Mouse (Mus musculus) adrenal gland, postnatal 25 days (tissue): ENCODE measurements around the gene Rad51b. TPM values are rescaled to one million over a fixed set of nuclear protein-coding genes. Genes with fewer than 3 reads are reported as not detected.

Experiments used
- DNase-seq: peaks from one replicate; pipeline ENCODE4 v3.0.0; 2021; ENCODE audit warnings: mixed read lengths
- total RNA-seq: library from RNA; stranded (reverse); gene quantifications from 2 replicates; pipeline ENCODE4 v1.2.3, GENCODE M21; 2021

The Rad51b gene
- total RNA-seq, 1 experiment from 2014 or later: 1.3 TPM

DNA sequence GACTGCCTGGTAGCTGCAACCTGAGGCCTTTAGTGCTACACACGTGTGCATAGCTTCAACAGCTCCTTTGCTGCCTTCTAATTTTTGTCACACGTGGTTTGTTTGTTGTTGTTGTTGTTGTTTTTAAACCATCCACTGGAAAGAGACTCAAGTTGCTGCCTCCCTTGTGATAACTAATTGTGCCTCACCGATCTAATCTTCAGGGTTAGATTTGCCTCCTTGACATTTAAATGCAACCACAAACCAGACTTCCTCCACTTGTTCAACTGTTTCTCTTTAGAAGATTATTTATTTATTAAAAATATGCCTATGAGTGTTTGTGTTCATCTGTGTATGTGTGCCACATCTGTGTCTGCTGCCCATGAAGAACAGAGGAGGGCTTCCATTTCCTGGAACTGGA, 84.4 kb downstream of the Rad51b start:
- no peak for DNase-seq

DNA sequence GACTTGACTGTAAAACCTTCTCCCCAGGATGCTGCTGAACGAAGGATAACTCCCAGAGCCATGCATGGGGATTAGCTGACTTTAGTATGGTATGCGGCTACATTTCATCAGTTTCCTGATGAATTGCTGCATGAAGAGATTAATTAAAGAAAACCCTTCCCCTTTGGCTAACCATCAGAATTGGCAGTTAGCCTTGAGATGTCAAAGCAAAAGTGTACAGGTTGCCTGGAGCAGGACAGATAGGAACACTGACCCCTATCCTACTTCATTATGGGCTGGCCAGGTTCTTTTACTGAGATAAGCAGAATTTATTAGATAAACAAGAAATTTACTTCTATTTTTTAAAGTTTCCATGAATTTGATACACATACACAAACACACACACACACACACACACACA, 85.3 kb downstream of the Rad51b start:
- DNase-seq: no peak

DNA sequence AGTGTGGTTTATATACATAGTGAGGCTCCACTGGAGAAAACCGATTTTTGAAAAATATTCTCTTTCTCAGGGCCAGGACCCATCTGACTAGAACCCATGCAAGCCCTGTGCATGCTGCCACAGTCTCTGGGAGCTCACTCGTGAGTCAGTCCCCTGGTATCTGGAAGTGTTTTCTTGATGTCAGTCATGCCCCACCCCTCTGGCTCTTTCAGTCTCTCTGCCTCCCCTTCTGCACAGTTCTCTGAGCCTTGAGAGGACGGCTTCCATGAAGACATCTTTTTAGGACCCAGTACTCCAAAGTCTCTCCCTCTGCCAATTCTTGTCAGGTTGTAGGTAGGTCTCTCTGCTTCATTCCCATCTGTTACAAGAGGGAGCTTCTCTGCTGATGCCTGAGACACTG, 86.5 kb downstream of the Rad51b start:
- peak; percentile 24 for DNase-seq

DNA sequence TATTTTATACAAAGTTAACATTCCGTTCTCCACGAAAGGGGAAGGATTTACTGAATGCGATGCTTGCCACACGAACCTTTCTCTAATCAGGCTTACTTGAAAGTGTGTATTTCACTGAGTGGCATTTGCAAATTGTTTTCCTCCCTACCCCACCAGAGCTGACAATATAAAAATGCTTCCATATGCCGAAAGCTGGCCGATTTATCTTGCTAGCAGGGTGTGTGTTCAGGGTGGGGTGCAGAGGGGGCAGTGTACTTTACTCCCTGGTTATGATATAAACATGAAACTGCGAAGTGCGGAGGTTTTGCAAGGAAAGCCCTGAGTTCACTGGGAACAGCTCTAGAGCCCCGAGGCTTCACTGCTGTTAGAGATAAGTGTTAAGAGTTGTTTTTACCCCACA, 87.7 kb downstream of the Rad51b start:
- no peak for DNase-seq

DNA sequence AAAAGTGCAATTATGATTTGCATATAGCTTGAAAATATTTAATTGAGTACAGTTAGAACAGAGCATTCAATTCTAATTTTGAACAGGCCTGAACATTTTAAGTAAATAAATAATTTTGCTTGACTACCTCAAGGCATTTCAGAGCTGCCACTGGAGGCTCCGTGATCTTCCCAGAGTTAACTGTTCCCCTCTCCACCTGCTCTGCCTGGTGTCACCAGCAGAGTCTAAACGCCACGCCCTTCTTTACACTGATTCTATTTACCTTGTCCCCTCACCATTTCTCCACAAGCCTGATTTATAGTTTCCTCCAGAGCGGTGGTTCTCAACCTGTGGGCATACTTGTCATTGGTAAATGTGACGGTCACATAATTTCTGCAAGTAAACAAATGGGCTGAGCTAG, 88.1 kb downstream of the Rad51b start:
- no peak for DNase-seq

DNA sequence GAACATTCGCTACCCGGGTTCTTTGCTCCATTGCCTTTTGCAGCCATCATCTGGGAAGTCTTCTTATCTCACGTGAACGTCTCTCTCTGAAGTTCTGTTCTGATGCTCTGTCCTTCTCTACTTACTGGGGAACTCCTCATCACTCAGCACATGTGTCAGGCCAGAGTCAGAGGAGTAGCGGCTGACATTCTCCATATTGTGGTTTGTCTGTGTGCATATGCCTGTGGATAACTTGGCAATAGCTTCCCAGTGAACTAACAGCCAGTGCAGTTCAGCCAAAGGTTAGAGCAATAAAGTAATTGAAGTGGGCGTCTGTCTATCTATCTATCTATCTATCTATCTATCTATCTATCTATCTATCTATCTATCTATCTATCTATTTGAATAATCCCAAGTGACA, 90.8 kb downstream of the Rad51b start:
- DNase-seq: no peak

DNA sequence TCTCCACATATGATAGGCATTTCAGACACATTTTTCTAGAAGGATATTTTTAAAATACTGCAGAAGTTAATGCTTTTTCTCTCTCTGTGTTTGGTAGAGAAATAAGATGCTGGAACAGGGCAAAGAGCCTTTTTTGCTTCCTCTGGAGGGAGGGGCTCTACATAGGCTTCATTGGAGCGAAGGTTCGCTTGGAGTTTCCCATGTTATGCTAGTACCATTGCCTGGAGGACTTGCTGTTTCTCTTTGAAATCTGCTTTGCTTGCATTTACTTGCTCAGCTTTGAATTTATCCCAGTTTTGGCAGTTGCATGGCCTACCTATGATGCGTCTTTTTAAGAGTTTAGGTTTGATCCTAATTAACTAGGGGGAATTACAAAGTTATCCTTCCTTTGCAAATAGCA, 92.2 kb downstream of the Rad51b start:
- no peak for DNase-seq

DNA sequence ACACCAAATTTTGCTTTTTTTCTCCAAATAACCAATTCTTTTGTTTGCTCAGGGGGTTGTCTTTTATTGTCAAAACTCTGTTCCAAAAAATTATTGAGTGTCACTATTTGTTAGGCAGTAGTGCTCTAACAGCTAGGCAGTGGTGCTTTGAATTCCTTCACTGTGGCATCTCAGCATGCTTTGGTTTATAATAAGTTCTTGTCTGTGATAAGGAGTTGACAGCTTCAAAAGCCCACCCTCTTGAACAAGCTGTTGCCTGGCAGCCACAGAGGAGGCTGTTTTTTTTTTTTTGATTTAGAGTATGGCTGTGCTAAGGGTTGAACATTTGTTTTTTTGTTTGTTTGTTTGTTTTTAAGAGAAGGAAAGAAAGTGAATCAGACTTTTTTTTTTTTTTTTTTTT, 92.9 kb downstream of the Rad51b start:
- DNase-seq: no peak

DNA sequence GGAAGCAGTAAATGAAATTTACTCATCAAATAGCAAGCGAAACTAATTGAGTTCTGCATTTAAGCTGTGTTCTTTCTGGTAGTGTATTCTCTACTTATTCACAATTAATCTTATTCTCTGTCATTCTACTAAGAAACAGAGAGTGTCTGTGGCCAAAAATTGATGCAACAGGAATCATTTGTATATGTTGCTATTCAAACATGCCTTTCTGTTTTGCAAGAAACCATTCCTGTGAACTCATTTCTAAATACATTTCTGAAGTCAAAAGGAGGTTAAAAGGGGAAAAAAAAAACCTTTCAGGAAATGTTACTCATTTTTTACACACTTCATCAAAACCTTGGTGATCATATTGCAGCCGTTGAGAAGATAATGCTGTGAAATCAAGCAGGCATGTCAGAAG, 96.6 kb downstream of the Rad51b start:
- no peak for DNase-seq

DNA sequence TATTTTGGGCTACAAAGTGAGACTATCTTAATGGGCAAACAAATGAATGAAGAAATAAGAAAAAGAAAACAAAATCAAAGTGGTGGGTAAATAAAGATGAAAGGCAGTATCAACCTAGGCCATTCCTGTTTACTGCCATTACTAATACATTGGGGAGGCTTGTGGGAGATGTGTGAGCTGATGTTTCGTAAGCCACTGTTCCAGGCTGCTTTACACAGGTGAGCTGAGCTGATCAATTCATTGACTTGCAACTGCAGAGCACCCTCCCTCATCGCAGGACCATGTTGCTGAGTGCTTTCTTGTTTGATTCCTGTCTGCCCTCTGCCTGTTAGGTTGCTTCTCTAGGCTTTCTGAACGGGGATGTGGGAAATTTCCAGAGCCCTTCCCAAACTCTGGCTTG, 106.9 kb downstream of the Rad51b start:
- DNase-seq: no peak

DNA sequence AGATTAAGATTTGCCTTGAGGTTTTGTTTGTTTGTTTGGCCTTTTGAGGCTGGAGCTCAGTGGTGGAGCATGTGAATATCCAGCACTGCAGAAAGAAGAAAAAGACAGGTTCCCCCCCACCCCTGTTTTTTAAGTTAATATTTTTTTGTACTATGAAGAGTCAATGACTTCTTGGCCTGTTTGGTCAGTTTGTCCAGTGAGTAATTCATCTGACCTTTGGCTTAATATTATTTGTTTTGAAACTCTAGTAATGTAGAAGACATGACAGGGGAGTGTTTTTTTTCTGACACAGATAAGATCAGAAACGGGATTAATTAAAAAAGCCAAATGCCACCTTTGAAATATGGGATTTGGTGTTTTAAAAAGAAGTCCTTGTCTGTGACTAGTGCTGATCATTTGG, 107.4 kb downstream of the Rad51b start:
- DNase-seq: no peak

DNA sequence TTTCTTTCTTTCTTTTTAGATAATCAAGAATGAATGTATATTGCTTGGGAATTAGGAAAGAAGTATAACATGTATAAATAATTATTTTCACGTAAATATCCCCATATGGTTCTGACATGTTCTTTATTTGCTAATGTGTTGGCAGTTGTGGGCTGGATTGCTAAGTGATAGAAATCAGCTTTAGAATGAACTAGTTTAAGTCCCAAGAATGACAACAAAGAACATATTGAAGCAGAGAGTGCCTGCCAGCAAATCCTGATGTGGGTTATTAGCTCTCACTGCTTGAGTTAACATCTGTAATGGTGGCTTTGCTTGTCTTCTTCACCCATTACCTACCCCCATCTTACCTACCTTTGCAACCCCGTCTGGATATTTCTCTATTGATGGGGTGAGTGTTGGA, 111.6 kb downstream of the Rad51b start:
- DNase-seq: no peak

DNA sequence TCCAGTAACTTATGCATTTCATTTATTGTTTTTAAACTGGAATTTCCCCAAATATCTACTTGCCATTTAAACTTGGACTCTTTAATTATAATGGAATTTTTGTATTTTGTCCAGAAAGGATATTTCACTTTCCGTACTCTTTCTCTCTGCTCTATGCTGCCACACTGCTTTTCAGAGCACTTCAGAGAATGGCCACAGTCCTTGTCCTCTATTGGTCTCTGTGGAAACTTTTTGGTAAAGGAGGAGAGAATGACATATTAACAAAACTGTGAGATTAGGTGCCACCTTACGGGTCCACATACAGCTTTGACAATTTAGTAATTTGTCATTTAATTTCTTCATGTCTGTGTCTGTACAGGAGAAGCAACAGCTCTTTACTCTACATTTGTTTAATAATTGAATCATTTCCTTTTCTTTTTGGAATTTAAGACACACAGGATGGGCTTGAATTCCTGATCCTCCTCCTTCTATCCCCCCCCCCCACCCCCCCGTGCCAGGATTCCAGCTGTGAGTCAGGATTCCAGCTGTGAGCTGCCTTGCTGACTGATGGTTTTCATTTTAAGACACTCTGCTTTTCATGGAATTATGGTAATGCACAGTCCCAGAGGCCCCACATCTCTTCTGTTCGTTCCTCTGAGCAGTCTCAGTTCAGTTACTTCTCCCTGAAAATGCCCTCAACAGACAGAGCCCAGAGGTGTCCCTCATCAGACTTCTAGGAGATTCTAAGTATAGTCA, 112.2 kb downstream of the Rad51b start:
- DNase-seq: no peak

DNA sequence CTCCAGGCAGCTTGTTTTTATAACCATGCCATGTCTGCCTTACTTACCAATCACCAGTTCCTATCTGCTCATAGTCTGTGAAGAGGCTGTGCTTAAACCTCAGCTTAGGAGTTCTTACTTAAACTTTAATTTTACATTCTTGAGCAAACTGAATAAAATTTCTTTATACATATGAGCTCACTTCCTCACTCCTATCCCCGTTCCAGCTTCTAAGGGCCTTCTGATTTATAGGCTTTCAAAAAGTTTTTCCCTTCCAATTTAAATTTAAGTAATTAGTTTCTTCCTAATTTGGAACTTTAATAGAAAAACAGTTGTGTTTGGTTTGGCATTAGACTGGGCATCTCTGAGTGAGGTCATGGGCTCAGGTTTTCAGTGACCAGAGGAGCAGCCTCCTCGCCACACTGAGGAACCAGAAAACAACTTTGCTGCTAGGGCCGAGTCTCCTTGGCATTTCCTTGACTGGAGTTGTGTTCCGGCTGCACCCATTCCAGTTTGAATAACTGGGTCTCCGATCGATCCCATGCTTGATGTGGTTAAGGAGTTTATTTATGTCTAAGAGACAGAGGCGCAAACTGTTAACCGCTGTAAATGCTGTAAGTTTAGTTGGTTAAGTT, 115.9 kb downstream of the Rad51b start:
- DNase-seq: no peak

DNA sequence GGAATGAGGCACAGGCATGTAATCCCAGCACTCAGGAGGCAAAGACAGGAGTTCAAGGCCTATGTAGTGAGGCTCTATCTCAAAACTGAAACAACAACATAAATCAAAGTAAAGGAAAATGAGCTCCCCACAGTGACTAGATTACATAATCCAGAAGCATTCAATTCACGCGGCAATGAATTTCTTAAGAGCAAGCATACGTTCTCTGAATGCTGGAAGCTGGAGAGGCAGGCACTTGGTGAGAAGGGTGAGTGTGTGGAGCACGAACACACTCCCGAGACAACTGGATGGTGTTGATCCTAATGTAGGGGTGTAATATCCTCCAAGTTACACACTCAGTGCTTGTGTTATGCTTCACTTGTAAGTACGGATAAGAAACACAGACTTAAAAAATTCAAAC, 120.3 kb downstream of the Rad51b start:
- no peak for DNase-seq

DNA sequence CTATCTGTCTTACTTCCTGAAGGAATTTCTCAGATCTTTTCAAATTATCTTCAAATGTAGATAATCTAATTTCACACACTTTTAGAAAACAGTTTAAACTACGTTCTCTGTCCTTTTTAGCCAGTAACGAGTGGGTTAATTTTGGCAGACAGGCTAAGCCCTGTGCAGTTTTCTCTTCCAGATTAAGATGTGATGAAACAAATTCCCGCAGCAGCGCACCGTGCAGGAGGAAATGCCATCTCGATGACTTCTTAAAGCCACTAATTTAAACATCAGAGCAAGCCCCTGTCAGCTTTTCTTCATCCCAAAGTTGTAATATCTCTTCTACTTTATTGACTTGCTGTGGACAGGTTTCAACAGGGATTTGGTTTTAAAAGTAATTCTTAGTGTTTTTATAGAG, 123.5 kb downstream of the Rad51b start:
- DNase-seq: no peak

DNA sequence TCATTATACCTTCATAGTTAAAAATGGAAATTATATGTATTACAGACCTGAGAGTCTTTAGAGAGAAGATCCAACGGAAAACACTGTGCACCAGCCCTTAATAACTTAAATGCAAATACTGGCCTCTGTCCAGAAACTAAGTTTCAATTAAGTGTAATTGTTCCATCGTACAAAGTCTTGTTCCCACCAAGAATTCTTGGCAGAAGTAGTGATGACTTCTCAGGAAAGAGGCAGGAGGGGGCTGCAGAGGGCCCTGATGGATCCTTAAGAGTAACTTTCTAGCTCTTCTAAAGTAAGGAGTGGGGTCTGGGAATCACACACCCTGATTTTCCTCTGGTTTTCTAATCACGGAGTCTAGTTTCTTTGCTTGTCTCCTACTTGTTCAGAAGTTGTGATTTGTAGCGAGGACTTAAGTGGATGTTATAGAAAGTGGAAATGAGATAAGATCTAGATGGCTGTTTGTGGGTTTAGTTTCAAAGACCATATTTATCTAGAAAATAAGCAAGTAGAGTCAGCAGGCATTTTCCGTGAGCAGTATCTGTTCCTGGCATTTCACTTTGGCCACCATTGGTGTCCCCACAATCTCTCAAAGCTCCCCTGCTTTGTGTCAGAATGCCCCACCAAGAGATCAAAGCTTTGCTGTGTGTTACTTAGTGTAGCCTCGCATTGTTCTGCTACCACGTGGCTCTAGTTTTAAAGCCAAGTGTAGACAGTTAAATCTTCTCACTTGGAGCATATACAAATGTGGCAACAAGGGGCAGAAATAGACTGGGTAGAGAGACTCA, 132.6 kb downstream of the Rad51b start:
- no peak for DNase-seq

DNA sequence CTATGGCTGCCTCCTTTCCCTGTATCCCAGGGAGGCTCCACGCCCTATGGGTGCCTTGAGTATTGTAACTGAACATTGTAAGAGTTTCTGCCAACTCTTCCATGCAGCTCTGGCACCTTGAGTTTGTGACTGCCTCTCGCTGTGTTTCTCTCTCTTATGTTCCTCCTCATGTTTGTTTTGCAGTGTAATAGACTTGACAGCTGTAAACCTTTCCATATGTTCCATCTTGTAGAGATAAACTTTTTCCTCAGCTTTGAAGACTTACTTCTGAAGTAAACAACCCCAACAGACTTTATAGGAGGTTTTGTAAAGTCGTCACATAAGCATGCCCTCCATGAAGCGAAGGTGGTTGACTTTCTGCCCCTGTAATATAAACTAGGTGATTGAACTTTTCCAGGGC, 134.1 kb downstream of the Rad51b start:
- no peak for DNase-seq

DNA sequence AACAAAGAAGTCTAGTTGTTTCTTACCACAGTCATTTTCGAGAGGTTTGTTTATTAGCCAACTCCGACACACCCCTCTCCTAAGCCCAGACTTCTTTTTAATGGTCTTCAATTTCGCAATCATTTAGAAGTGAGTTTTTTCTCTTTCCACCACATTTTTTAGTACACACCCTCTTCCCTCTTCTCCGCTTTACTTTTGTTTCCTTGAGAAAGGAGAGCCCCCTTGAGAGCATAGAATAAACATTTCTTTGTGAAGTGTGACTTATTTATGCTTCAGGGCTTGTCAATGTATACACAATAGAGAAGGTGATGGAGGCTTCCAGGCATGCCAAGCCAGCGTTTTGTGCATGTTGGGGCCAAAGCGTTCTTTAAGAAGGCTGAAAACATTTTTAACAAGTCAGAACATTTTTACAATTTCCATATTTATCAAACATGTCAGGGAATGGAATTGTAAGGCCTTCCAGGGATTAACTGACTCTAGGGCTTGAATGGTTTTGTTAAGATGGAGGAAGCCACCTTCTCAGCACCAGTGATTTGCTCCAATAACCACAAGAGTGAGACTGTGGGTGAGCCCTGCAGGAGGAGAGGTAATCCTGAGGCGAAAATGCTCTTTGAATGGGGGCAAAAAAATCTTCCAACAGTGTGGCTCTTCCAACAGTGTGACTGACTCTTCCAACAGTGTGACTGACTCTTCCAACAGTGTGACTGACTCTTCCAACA, 136.8 kb downstream of the Rad51b start:
- DNase-seq: no peak

DNA sequence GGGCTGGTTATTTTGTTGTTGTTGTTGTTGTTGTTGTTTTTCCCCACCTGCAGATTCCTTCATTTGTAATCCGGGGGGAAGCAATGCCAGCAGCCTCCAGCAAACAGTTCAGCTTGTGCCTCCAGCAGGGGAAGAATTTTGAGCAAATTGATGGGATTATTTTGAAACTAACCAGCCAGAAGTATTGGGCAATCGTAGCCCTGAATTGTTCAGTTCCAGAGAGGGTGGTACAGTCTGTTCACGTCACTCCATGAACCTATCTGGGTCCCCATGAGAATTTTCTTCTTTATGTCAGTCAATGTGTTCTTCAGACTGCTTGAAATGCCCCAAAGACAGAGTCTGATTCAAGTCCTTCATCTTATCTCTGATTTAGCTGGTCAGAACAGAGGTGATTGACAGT, 138.4 kb downstream of the Rad51b start:
- DNase-seq: no peak

DNA sequence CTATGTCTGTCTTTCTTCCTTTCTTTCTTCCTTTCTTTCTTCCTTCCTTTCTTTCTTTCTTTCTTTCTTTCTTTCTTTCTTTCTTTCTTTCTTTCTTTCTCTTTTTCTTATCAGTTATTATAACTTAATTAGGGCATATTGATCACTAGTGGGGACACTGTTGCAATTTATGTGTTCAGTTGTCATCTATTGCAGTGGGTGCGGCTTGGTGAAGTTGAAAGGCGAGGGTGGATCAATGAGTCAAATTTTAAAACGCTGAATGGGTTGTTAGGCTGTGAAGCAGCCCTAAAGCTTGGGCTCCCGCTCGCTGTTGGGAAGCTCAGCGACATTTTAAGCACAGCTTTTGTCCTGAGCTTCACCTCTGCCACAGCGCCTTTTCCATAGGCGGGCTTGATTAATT, 139.0 kb downstream of the Rad51b start:
- no peak for DNase-seq

DNA sequence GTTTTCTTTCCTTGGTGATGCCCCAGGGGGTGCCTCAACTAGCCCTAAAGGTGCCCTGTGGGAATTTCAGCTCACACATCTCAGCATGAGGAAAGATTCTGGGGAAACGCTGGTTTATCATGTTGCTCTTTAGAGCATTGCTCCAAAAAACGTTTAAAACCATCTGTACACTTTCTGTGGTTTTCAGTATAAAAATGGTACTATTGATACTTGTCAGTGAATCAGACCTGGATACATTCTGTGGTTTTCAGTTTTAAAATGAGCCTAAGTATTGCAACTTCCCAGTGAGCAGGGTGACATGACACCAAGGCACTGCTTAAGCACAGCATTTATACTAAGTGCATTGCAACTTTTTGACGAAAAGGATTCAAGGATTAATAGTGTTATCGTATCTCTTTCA, 139.8 kb downstream of the Rad51b start:
- DNase-seq: no peak

DNA sequence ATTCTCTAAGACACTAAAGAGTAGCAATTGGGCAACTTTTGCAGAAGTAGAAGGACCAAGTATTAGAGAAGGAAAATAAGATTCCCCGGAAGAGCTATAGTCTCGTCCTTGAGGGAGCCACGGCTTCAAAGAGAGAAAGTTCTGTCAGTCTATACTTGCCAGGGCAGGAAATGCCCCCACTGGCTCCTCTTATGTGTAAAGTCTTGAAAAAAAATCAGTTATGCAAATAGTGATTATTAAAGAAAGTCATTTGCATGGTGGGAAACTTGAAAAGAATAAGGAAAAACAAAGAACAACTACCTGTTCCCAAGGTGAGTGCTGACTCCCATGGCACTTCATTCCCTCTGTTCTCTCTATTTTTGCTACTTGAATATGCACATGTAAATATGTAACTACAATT, 140.5 kb downstream of the Rad51b start:
- no peak for DNase-seq
